Mouse (Mus musculus): Measurements from ENCODE around the gene Ndufb7. TPM values are rescaled to one million over a fixed set of nuclear protein-coding genes. Genes with fewer than 3 reads are reported as not detected.
"Not testable (repeated sequence)": the region's sequence is repeated elsewhere in the genome, so short reads cannot be mapped to it uniquely, and the experiment has no call there.

Ndufb7 gene
- polyA plus RNA-seq, 1 experiment: not detected

GRCm38 (mm10) chr8:83567668-83568067 is 1.2 kb downstream of the Ndufb7 start:
- Histone ChIP-seq H3K4me1 (ENCODE audit: control insufficient read depth, insufficient read depth, low read length) (peaks cover 26% of the 10 kb centered on the region), H3K4me3 (ENCODE audit: insufficient read depth, low read depth, low read length) (peak overlapping the region; percentile 82; the same call in 1 of the 2 replicates), H3K27ac (ENCODE audit: insufficient read depth, low read depth, low read length) (no peak overlapping the region)
- TF ChIP-seq CTCF (IDR thresholded peaks at IDR 0.05; ENCODE audit: insufficient read depth, low read depth, low read length) (no peak), POLR2A (IDR thresholded peaks at IDR 0.05; ENCODE audit: insufficient read depth, low read depth, low read length) (no peak)
- WGBS: 46% methylated on average over 3 of the region's 3 CpGs

- peaks cover 27% of the 10 kb centered on the region for H3K4me1 ChIP-seq (ENCODE audit: control insufficient read depth, insufficient read depth, low read length)
- TF ChIP-seq POLR2A (IDR thresholded peaks at IDR 0.05; ENCODE audit: insufficient read depth, low read depth, low read length): no peak
- TF ChIP-seq CTCF (IDR thresholded peaks at IDR 0.05; ENCODE audit: insufficient read depth, low read depth, low read length): no peak
- H3K4me3 ChIP-seq (ENCODE audit: insufficient read depth, low read depth, low read length): no peak overlapping the region
- no peak overlapping the region for H3K27ac ChIP-seq (ENCODE audit: insufficient read depth, low read depth, low read length)
- 54% methylated on average over 5 of the region's 5 CpGs for WGBS
These were observed 1.7 kb downstream of the Ndufb7 start for GRCm38 (mm10) chr8:83568128-83568527.

GRCm38 (mm10) chr8:83568755-83569154 is 2.3 kb downstream of the Ndufb7 start:
- TF ChIP-seq POLR2A (IDR thresholded peaks at IDR 0.05; ENCODE audit: insufficient read depth, low read depth, low read length) (no peak), CTCF (IDR thresholded peaks at IDR 0.05; ENCODE audit: insufficient read depth, low read depth, low read length) (no peak)
- Histone ChIP-seq H3K27ac (ENCODE audit: insufficient read depth, low read depth, low read length) (no peak overlapping the region), H3K4me1 (ENCODE audit: control insufficient read depth, insufficient read depth, low read length) (peaks cover 34% of the 10 kb centered on the region), H3K4me3 (ENCODE audit: insufficient read depth, low read depth, low read length) (no peak overlapping the region)
- 69% methylated on average over 5 of the region's 5 CpGs for WGBS

GRCm38 (mm10) chr8:83569165-83569564 is 2.7 kb downstream of the Ndufb7 start:
- Histone ChIP-seq H3K4me1 (ENCODE audit: control insufficient read depth, insufficient read depth, low read length) (peaks cover 36% of the 10 kb centered on the region), H3K4me3 (ENCODE audit: insufficient read depth, low read depth, low read length) (no peak overlapping the region), H3K27ac (ENCODE audit: insufficient read depth, low read depth, low read length) (no peak overlapping the region)
- WGBS: 68% methylated on average over 4 of the region's 4 CpGs
- TF ChIP-seq CTCF (IDR thresholded peaks at IDR 0.05; ENCODE audit: insufficient read depth, low read depth, low read length) (no peak), POLR2A (IDR thresholded peaks at IDR 0.05; ENCODE audit: insufficient read depth, low read depth, low read length) (no peak)

GRCm38 (mm10) chr8:83570272-83571000 is 4.0 kb downstream of the Ndufb7 start:
- no peak overlapping the region for H3K27ac ChIP-seq (ENCODE audit: insufficient read depth, low read depth, low read length)
- no peak overlapping the region for H3K4me3 ChIP-seq (ENCODE audit: insufficient read depth, low read depth, low read length)
- 78% methylated on average over 15 of the region's 15 CpGs for WGBS
- H3K4me1 ChIP-seq (ENCODE audit: control insufficient read depth, insufficient read depth, low read length): peaks cover 49% of the 10 kb centered on the region
- TF ChIP-seq POLR2A (IDR thresholded peaks at IDR 0.05; ENCODE audit: insufficient read depth, low read depth, low read length) (no peak), CTCF (IDR thresholded peaks at IDR 0.05; ENCODE audit: insufficient read depth, low read depth, low read length) (no peak)

- H3K4me1 ChIP-seq (ENCODE audit: control insufficient read depth, insufficient read depth, low read length): peaks cover 54% of the 10 kb centered on the region
- H3K4me3 ChIP-seq (ENCODE audit: insufficient read depth, low read depth, low read length); H3K27ac ChIP-seq (ENCODE audit: insufficient read depth, low read depth, low read length): not testable (repeated sequence)
- whole genome bisulfite sequencing: 92% methylated on average over 7 of the region's 7 CpGs
These were observed 4.5 kb downstream of the Ndufb7 start for GRCm38 (mm10) chr8:83571001-83571340.

GRCm38 (mm10) chr8:83571791-83572190 is 5.3 kb downstream of the Ndufb7 start:
- 89% methylated on average over 10 of the region's 10 CpGs for WGBS
- no peak overlapping the region for H3K4me3 ChIP-seq (ENCODE audit: insufficient read depth, low read depth, low read length)
- peaks cover 57% of the 10 kb centered on the region for H3K4me1 ChIP-seq (ENCODE audit: control insufficient read depth, insufficient read depth, low read length)
- TF ChIP-seq CTCF (IDR thresholded peaks at IDR 0.05; ENCODE audit: insufficient read depth, low read depth, low read length): no peak
- no peak for TF ChIP-seq POLR2A (IDR thresholded peaks at IDR 0.05; ENCODE audit: insufficient read depth, low read depth, low read length)
- H3K27ac ChIP-seq (ENCODE audit: insufficient read depth, low read depth, low read length): no peak overlapping the region

GRCm38 (mm10) chr8:83572246-83572812 is 5.9 kb downstream of the Ndufb7 start:
- Histone ChIP-seq H3K4me1 (ENCODE audit: control insufficient read depth, insufficient read depth, low read length) (peaks cover 62% of the 10 kb centered on the region), H3K27ac (ENCODE audit: insufficient read depth, low read depth, low read length) (no peak overlapping the region), H3K4me3 (ENCODE audit: insufficient read depth, low read depth, low read length) (no peak overlapping the region)
- no peak for TF ChIP-seq CTCF (IDR thresholded peaks at IDR 0.05; ENCODE audit: insufficient read depth, low read depth, low read length)
- no peak for TF ChIP-seq POLR2A (IDR thresholded peaks at IDR 0.05; ENCODE audit: insufficient read depth, low read depth, low read length)
- WGBS: 86% methylated on average over 5 of the region's 5 CpGs

GRCm38 (mm10) chr8:83573140-83573875 is 6.8 kb downstream of the Ndufb7 start:
- TF ChIP-seq POLR2A (IDR thresholded peaks at IDR 0.05; ENCODE audit: insufficient read depth, low read depth, low read length) (no peak), CTCF (IDR thresholded peaks at IDR 0.05; ENCODE audit: insufficient read depth, low read depth, low read length) (no peak)
- Histone ChIP-seq H3K4me3 (ENCODE audit: insufficient read depth, low read depth, low read length) (no peak overlapping the region), H3K27ac (ENCODE audit: insufficient read depth, low read depth, low read length) (no peak overlapping the region), H3K4me1 (ENCODE audit: control insufficient read depth, insufficient read depth, low read length) (peaks cover 61% of the 10 kb centered on the region)
- WGBS: 80% methylated on average over 18 of the region's 18 CpGs
